Mouse (Mus musculus) intestine, embryonic 16.5 days (tissue): ENCODE measurements around the gene Lrrc8a. TPM values are rescaled to one million over a fixed set of nuclear protein-coding genes. Genes with fewer than 3 reads are reported as not detected.

Experiments used
- ATAC-seq: fragments of 200-750 bp; cut with Nextera tagmentation; 2 replicates; pipeline ENCODE4 v1.8.0; 2017; ENCODE audit warnings: moderate TSS enrichment, moderate library complexity
- H3K27ac ChIP-seq: fragments of 300-500 bp; sonication (generic); 2 replicates; pipeline ENCODE4 v1.5.1; 2014; ENCODE audit warnings: mild to moderate bottlenecking, low read length
- H3K27me3 ChIP-seq: fragments of 300-500 bp; sonication (generic); replicated peaks from 2 replicates; pipeline ENCODE4 v1.6.1; 2014; ENCODE audit warnings: low read length, control low read depth, mixed read lengths; ENCODE audit not compliant: control insufficient read depth, insufficient read depth
- H3K36me3 ChIP-seq: fragments of 300-500 bp; sonication (generic); 2 replicates; pipeline ENCODE4 v1.6.1; 2014; ENCODE audit warnings: low read length, control low read depth; ENCODE audit not compliant: control insufficient read depth, insufficient read depth
- H3K4me1 ChIP-seq: fragments of 300-500 bp; sonication (generic); 2 replicates; pipeline ENCODE4 v1.6.1; 2014; ENCODE audit warnings: low read length, control low read depth, mixed read lengths; ENCODE audit not compliant: control insufficient read depth, insufficient read depth
- H3K4me2 ChIP-seq: fragments of 300-500 bp; sonication (generic); 2 replicates; pipeline ENCODE4 v1.6.1; 2014; ENCODE audit warnings: low read depth, low read length, control low read depth
- H3K4me3 ChIP-seq: fragments of 300-500 bp; sonication (generic); 2 replicates; pipeline ENCODE4 v1.5.1; 2014; ENCODE audit warnings: mild to moderate bottlenecking, low read length
- H3K9ac ChIP-seq: fragments of 300-500 bp; sonication (generic); 2 replicates; pipeline ENCODE4 v1.6.1; 2014; ENCODE audit warnings: low read depth, low read length
- H3K9me3 ChIP-seq: fragments of 300-500 bp; sonication (generic); 2 replicates; pipeline ENCODE4 v1.6.1; 2016; ENCODE audit warnings: low read length, control low read depth; ENCODE audit not compliant: control insufficient read depth
- WGBS: fragments of 180-500 bp; shearing (Covaris S2); extraction: QIAGEN DNeasy Blood & Tissue Kit; methylation state at CpG from one replicate; pipeline ENCODE4 v1.1.7; 2014; 5-methylcytosine and 5-hydroxymethylcytosine counted together
- polyA plus RNA-seq: library from polyadenylated mRNA; unstranded; fragments of >200 nt; fragmentation: Nextera tagmentation; extraction: Ambion mirVana; gene quantifications from 2 replicates; pipeline ENCODE4 v1.2.1, GENCODE M21; 2015

The Lrrc8a gene
- polyA plus RNA-seq, 1 experiment from 2014 or later: 37.4 TPM

DNA sequence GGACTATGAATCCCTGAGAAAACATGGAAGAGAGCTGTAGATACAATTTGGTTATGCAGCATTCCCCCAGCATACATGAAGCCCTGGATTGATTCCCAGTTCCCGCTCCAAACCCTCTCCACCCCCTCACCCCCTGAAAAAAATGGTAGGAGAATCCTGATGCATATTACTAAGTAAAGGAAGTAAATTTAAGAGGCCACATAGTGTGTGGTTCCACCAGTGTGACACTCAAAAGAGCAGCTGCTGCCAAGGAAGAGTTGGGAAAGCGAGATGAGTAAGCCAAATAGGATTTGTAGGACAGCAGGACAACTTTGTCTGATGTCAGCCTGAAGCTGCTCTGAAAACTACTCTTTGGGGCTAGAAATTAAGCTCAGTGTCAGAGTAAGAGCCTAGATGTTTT, 74.0 kb downstream of the Lrrc8a start:
- Histone ChIP-seq H3K36me3 (peaks cover 19% of the 10 kb centered on the region; the same call in 1 of the 2 replicates), H3K27ac (no peak overlapping the region), H3K4me3 (no peak overlapping the region), H3K4me1 (no peaks in the 10 kb centered on the region), H3K27me3 (no peaks in the 10 kb centered on the region), H3K9ac (no peak overlapping the region), H3K4me2 (no peak overlapping the region), H3K9me3 (no peaks in the 10 kb centered on the region)
- 93% methylated on average over 2 of the region's 2 CpGs for WGBS
- ATAC-seq: no peak

Other genes with a start within 250 kb of the Lrrc8a start
- 19.7 and 21.9 TPM in 2 replicates for gene Wdr34, start 188.8 kb upstream of the Lrrc8a start, polyA plus RNA-seq
- gene Set, start 180.3 kb upstream of the Lrrc8a start, polyA plus RNA-seq: 329 and 361 TPM in 2 replicates
- gene Pkn3, start 160.0 kb upstream of the Lrrc8a start, polyA plus RNA-seq: 10.4 and 10.8 TPM in 2 replicates
- 79.0 and 86.2 TPM in 2 replicates for gene Zdhhc12, start 144.1 kb upstream of the Lrrc8a start, polyA plus RNA-seq
- gene Zer1, start 113.1 kb upstream of the Lrrc8a start, polyA plus RNA-seq: 3.3 and 3.7 TPM in 2 replicates
- 8.3 and 9.8 TPM in 2 replicates for gene Tbc1d13, start 104.0 kb upstream of the Lrrc8a start, polyA plus RNA-seq
- gene Endog, start 66.2 kb upstream of the Lrrc8a start, polyA plus RNA-seq: 42.5 and 45.5 TPM in 2 replicates
- 59.5 and 62.6 TPM in 2 replicates for gene Spout1, start 59.3 kb upstream of the Lrrc8a start, polyA plus RNA-seq
- 24.6 and 28.9 TPM in 2 replicates for gene Kyat1, start 31.9 kb upstream of the Lrrc8a start, polyA plus RNA-seq
- 0.11 and 0.24 TPM in 2 replicates for gene Gm28035, start 2.9 kb downstream of the Lrrc8a start, polyA plus RNA-seq
- gene Phyhd1, start 28.5 kb downstream of the Lrrc8a start, polyA plus RNA-seq: 10.5 and 10.8 TPM in 2 replicates
- gene Gm28038, start 43.3 kb downstream of the Lrrc8a start, polyA plus RNA-seq: not detected in 2 replicates
- gene Dolk, start 48.6 kb downstream of the Lrrc8a start, polyA plus RNA-seq: 38.3 and 41.2 TPM in 2 replicates
- gene Nup188, start 48.7 kb downstream of the Lrrc8a start, polyA plus RNA-seq: 23.6 and 26.6 TPM in 2 replicates
- gene Sh3glb2, start 121.6 kb downstream of the Lrrc8a start, polyA plus RNA-seq: 68.6 and 71.4 TPM in 2 replicates
- gene Miga2, start 126.5 kb downstream of the Lrrc8a start, polyA plus RNA-seq: 23.1 and 24.7 TPM in 2 replicates
- 59.4 and 63.3 TPM in 2 replicates for gene Dolpp1, start 154.5 kb downstream of the Lrrc8a start, polyA plus RNA-seq
- 25.9 and 29.4 TPM in 2 replicates for gene Crat, start 178.1 kb downstream of the Lrrc8a start, polyA plus RNA-seq
- 120 and 132 TPM in 2 replicates for gene Ptpa, start 178.3 kb downstream of the Lrrc8a start, polyA plus RNA-seq
- gene Ier5l, start 236.5 kb downstream of the Lrrc8a start, polyA plus RNA-seq: 0.61 and 0.75 TPM in 2 replicates